Mouse (Mus musculus) hindbrain, postnatal 0 days (tissue): ENCODE measurements around the gene Mark1. TPM values are rescaled to one million over a fixed set of nuclear protein-coding genes. Genes with fewer than 3 reads are reported as not detected.

Experiments
- ATAC-seq: fragments of 200-750 bp; cut with Nextera tagmentation; 2 replicates; pipeline ENCODE4 v1.8.0; 2017; ENCODE audit warnings: mild to moderate bottlenecking, moderate TSS enrichment, moderate library complexity
- DNase-seq: peaks from one replicate; pipeline ENCODE4 v3.0.0-alpha.2; 2015; ENCODE audit warnings: low spot score
- H3K27ac ChIP-seq: fragments of 300-500 bp; sonication (generic); 2 replicates; pipeline ENCODE4 v1.5.1; 2014; ENCODE audit warnings: mild to moderate bottlenecking
- H3K27me3 ChIP-seq: fragments of 300-500 bp; sonication (generic); 2 replicates; pipeline ENCODE4 v1.6.1; 2014; ENCODE audit warnings: low read length, mixed read lengths; ENCODE audit not compliant: insufficient read depth
- H3K36me3 ChIP-seq: fragments of 300-500 bp; sonication (generic); 2 replicates; pipeline ENCODE4 v1.6.1; 2014; ENCODE audit warnings: low read length, mixed read lengths; ENCODE audit not compliant: insufficient read depth
- H3K4me1 ChIP-seq: fragments of 300-500 bp; sonication (generic); 2 replicates; pipeline ENCODE4 v1.6.1; 2014; ENCODE audit warnings: antibody characterized with exemption, low read length, mixed read lengths; ENCODE audit not compliant: insufficient read depth
- H3K4me2 ChIP-seq: fragments of 300-500 bp; sonication (generic); 2 replicates; pipeline ENCODE4 v1.6.1; 2014; ENCODE audit warnings: low read depth, mild to moderate bottlenecking, low read length, moderate library complexity, mixed read lengths
- H3K4me3 ChIP-seq: fragments of 300-500 bp; sonication (generic); 2 replicates; pipeline ENCODE4 v1.5.1; 2014; ENCODE audit warnings: low read length
- H3K9ac ChIP-seq: fragments of 300-500 bp; sonication (generic); replicated peaks from 2 replicates; pipeline ENCODE4 v1.6.1; 2014; ENCODE audit warnings: mild to moderate bottlenecking, low read length, moderate library complexity, mixed read lengths
- H3K9me3 ChIP-seq: fragments of 300-500 bp; sonication (generic); 2 replicates; pipeline ENCODE4 v1.6.1; 2016; ENCODE audit warnings: low read length, mixed read lengths
- CTCF ChIP-seq: IDR thresholded peaks from 2 replicates; pipeline ENCODE4 v1.5.1; 2016; ENCODE audit warnings: antibody characterized with exemption, control low read depth, low read depth
- WGBS: fragments of 180-500 bp; shearing (Covaris S2); extraction: QIAGEN DNeasy Blood & Tissue Kit; methylation state at CpG from one replicate; pipeline ENCODE4 v1.1.7; 2014; 5-methylcytosine and 5-hydroxymethylcytosine counted together
- polyA plus RNA-seq: library from polyadenylated mRNA; unstranded; fragments of >200 nt; fragmentation: Nextera tagmentation; extraction: Ambion mirVana; gene quantifications from 2 replicates; pipeline ENCODE4 v1.2.1, GENCODE M21; 2015
- total RNA-seq: library from RNA; depleted of rRNA; stranded (reverse); fragments of >200 nt; gene quantifications from 2 replicates; pipeline ENCODE4 v1.2.3, GENCODE M21; 2014

Mark1 gene
- total and polyA plus RNA-seq, 2 experiments from 2014 or later, result 11.6 to 53.4 TPM

DNA sequence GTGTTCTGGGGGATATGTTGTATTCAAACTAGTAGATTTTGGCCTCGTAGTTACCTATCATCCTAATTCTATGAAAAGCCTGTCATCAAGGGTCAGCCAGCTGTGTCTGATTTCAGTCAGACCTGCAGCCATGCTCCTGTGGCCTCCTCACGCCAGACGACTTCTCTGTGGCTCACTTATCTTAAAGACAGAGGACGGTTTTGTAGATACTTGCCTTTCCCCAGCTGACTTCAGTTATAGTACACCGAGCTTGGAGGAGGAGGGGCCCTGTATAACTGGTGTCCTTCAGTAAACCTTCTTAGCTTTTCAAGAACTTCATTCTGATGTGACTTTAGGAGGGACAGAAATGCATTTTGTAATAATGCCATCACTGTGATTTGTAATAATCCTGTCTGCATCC, 63.4 kb downstream of the Mark1 start:
- WGBS, result 68% methylated on average over 5 of the region's 5 CpGs
- no peak overlapping the region for H3K4me2 ChIP-seq
- no peak overlapping the region for H3K4me3 ChIP-seq
- no peaks in the 10 kb centered on the region for H3K4me1 ChIP-seq
- H3K9ac ChIP-seq, result no peak overlapping the region
- no peak for DNase-seq
- no peaks in the 10 kb centered on the region for H3K27me3 ChIP-seq
- H3K36me3 ChIP-seq, result no peaks in the 10 kb centered on the region
- ATAC-seq, result no peak
- TF ChIP-seq CTCF, result no peak
- H3K9me3 ChIP-seq, result no peaks in the 10 kb centered on the region
- H3K27ac ChIP-seq, result no peak overlapping the region

DNA sequence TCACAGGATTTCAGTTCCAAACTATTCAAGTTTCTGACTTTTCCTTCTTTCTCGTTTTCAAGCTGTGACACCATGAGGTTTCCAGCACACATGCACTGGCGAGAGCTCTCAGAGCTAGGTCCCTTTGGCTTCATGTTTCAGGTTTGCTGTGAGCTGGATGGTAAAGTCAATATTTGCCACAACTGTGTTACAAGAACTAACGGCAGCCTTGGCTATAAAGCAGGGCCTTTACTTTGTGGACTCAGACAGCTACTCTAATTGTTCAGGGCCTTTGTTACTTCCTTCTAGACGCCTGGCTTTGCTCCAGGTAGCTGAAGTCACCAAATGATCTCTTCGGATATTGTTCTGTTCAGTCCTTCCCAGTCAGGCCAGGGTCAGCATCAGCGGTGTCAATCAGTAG, 63.9 kb downstream of the Mark1 start:
- Histone ChIP-seq H3K9me3 (no peaks in the 10 kb centered on the region), H3K4me1 (no peaks in the 10 kb centered on the region), H3K9ac (no peak overlapping the region), H3K4me2 (no peak overlapping the region), H3K36me3 (no peaks in the 10 kb centered on the region), H3K4me3 (no peak overlapping the region), H3K27ac (no peak overlapping the region), H3K27me3 (no peaks in the 10 kb centered on the region)
- DNase-seq, result peak; percentile 34
- WGBS, result 45% methylated on average over 6 of the region's 6 CpGs
- no peak for TF ChIP-seq CTCF
- no peak for ATAC-seq

DNA sequence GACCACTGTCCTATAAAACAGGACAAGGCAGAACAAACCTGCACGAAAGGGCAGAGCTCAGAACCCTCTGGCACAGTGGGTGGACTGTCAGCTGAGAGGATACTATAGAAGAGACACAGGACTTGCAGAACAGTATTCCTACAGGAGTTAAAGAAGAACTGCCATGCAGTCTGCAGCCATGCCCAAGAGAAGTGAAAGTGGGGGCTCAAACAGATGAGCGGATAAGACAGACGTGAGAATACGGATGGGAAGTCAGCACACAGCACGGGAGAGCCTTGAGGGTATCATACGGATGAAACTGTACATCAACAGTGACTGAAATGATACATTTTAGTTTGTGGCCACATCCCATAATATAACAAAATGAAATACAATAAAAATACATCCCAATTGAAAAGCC, 68.3 kb downstream of the Mark1 start:
- ATAC-seq (no peak), DNase-seq (no peak)
- Histone ChIP-seq H3K4me3 (no peak overlapping the region), H3K4me2 (no peak overlapping the region), H3K9ac (no peak overlapping the region), H3K27me3 (no peaks in the 10 kb centered on the region), H3K36me3 (0 out of 2 replicates have a peak, but pooled peaks cover under 1% of the 10 kb centered on the region), H3K27ac (no peak overlapping the region), H3K9me3 (no peaks in the 10 kb centered on the region), H3K4me1 (no peaks in the 10 kb centered on the region)
- no peak for TF ChIP-seq CTCF
- WGBS, result 88% methylated on average over 6 of the region's 6 CpGs

DNA sequence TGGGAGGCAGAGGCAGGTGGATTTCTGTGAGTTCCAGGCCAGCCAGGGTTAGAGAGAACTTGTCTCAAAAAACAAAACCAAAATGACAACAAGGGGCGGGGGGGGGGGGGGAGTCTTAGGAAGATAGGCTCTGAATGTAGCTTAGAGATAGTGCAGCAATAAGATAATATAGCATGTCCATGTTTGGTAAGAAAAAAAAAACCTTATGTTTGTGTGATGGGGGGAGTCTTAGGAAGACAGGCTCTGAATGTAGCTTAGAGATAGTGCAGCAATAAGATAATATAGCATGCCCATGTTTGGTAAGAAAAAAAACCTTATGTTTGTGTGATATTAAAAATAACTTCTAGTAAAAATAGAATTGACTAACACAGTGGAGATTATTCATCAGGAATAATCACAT, 71.0 kb downstream of the Mark1 start:
- no peak for ATAC-seq
- H3K27ac ChIP-seq, result no peak overlapping the region
- no peaks in the 10 kb centered on the region for H3K9me3 ChIP-seq
- no peak for DNase-seq
- H3K4me3 ChIP-seq, result no peak overlapping the region
- no peak overlapping the region for H3K4me2 ChIP-seq
- no peaks in the 10 kb centered on the region for H3K4me1 ChIP-seq
- H3K27me3 ChIP-seq, result no peaks in the 10 kb centered on the region
- no peak for TF ChIP-seq CTCF
- no peak overlapping the region for H3K9ac ChIP-seq
- 92% methylated on average over 1 of the region's 1 CpGs for whole genome bisulfite sequencing
- H3K36me3 ChIP-seq, result peaks cover 8% of the 10 kb centered on the region; the same call in 1 of the 2 replicates

DNA sequence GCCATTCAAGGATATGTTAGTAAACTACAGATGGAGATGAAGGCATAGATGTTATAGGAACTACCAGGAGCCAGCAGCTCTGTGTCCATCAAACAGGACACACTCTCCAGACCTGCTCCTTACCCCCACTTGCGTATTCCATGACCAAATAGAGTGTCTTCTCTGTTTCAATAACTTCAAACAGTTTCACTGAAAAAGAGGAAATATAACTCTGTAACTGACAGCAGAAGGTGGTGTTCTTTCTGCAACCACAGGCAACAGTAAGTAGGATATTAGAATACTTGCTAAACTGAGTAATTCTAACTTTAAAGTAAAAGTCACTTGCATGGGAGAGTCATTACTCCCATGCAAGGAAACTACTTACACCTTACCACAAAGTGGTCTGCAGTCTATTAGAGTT, 71.5 kb downstream of the Mark1 start:
- WGBS, result 91% methylated on average over 1 of the region's 1 CpGs
- TF ChIP-seq CTCF, result no peak
- Histone ChIP-seq H3K27ac (no peak overlapping the region), H3K9ac (no peak overlapping the region), H3K4me2 (no peak overlapping the region), H3K4me1 (no peaks in the 10 kb centered on the region), H3K36me3 (peaks cover 9% of the 10 kb centered on the region; the same call in 1 of the 2 replicates), H3K4me3 (no peak overlapping the region), H3K9me3 (no peaks in the 10 kb centered on the region), H3K27me3 (no peaks in the 10 kb centered on the region)
- ATAC-seq (no peak), DNase-seq (no peak)

DNA sequence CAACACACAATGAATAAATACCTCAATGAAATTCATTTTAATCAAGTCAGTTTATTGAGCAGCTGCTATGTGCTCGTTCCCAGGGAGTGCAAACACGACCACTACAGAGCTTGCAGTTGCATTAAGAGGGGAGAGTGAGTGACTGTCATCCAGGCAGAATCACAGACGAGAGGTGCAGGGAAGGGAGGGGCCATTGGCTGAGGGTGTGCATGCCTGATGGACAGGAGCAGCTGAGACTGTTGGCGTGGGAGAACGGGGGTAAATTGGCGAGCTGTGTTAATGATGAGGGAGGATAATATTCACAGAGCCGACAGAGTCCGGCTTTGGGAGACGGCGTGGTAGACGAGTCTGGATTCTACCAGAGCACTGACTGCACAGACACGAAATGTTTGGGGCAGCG, 76.5 kb downstream of the Mark1 start:
- no peak overlapping the region for H3K9ac ChIP-seq
- no peak overlapping the region for H3K4me2 ChIP-seq
- H3K4me1 ChIP-seq, result no peaks in the 10 kb centered on the region
- H3K36me3 ChIP-seq, result peaks cover 18% of the 10 kb centered on the region; the same call in 1 of the 2 replicates
- TF ChIP-seq CTCF, result no peak
- H3K4me3 ChIP-seq, result no peak overlapping the region
- H3K27me3 ChIP-seq, result no peaks in the 10 kb centered on the region
- no peak overlapping the region for H3K27ac ChIP-seq
- DNase-seq (no peak), ATAC-seq (no peak)
- WGBS, result 76% methylated on average over 13 of the region's 13 CpGs
- H3K9me3 ChIP-seq, result no peaks in the 10 kb centered on the region

DNA sequence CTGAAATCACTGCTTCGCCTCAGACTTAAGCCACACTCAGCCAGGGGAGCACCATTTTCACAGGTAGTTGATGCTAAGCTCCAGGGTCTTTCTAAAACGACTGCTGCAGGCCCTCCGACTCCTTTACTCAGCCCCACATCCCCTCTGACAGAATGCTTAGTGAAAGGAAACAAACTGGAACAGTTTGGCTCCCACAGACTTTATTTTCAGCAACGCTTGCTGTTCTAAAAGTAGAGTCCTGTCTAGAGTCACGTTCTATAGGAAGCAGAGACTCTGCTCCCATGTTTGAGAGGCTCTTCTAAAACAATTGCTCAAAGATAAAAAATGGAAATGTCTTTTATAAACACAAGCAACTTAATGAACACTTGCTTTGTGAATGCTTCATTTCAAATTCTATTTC, 79.3 kb downstream of the Mark1 start:
- no peaks in the 10 kb centered on the region for H3K4me1 ChIP-seq
- H3K27ac ChIP-seq, result no peak overlapping the region
- TF ChIP-seq CTCF, result no peak
- no peak overlapping the region for H3K4me2 ChIP-seq
- 81% methylated on average over 5 of the region's 5 CpGs for WGBS
- ATAC-seq (no peak), DNase-seq (no peak)
- H3K9ac ChIP-seq, result no peak overlapping the region
- no peaks in the 10 kb centered on the region for H3K9me3 ChIP-seq
- no peaks in the 10 kb centered on the region for H3K27me3 ChIP-seq
- no peak overlapping the region for H3K4me3 ChIP-seq
- peaks cover 29% of the 10 kb centered on the region for H3K36me3 ChIP-seq
